Mouse (Mus musculus) stomach, postnatal 0 days (tissue): Measurements from ENCODE around the gene 4931428F04Rik. TPM values are rescaled to one million over a fixed set of nuclear protein-coding genes. Genes with fewer than 3 reads are reported as not detected.
"Not testable (repeated sequence)": the region's sequence is repeated elsewhere in the genome, so short reads cannot be mapped to it uniquely, and the experiment has no call there.

Experiments
- ATAC-seq: fragments of 200-750 bp; cut with Nextera tagmentation; 2 replicates; pipeline ENCODE4 v1.8.0; 2017; ENCODE audit not compliant: low FRiP score, low TSS enrichment
- DNase-seq: peaks from one replicate; pipeline ENCODE4 v3.0.0-alpha.2; 2016; ENCODE audit warnings: low spot score
- H3K27ac ChIP-seq: fragments of 300-500 bp; sonication (generic); replicated peaks from 2 replicates; pipeline ENCODE4 v1.5.1; 2014; ENCODE audit warnings: mild to moderate bottlenecking, control low read depth
- H3K27me3 ChIP-seq: fragments of 300-500 bp; sonication (generic); 2 replicates; pipeline ENCODE4 v1.6.1; 2014; ENCODE audit warnings: low read length; ENCODE audit not compliant: control insufficient read depth, insufficient read depth
- H3K36me3 ChIP-seq: fragments of 300-500 bp; sonication (generic); 2 replicates; pipeline ENCODE4 v1.6.1; 2014; ENCODE audit warnings: low read length, mixed read lengths; ENCODE audit not compliant: control insufficient read depth, insufficient read depth
- H3K4me1 ChIP-seq: fragments of 300-500 bp; sonication (generic); replicated peaks from 2 replicates; pipeline ENCODE4 v1.6.1; 2014; ENCODE audit warnings: antibody characterized with exemption; ENCODE audit not compliant: control insufficient read depth, insufficient read depth
- H3K4me2 ChIP-seq: fragments of 300-500 bp; sonication (generic); replicated peaks from 2 replicates; pipeline ENCODE4 v1.6.1; 2014; ENCODE audit warnings: low read depth, mild to moderate bottlenecking, control low read depth, moderate library complexity
- H3K4me3 ChIP-seq: fragments of 300-500 bp; sonication (generic); 2 replicates; pipeline ENCODE4 v1.5.1; 2014; ENCODE audit warnings: low read depth, low read length, control low read depth
- H3K9ac ChIP-seq: fragments of 300-500 bp; sonication (generic); 2 replicates; pipeline ENCODE4 v1.6.1; 2014; ENCODE audit warnings: mild to moderate bottlenecking, low read length, control low read depth, mixed read lengths
- H3K9me3 ChIP-seq: fragments of 300-500 bp; sonication (generic); 2 replicates; pipeline ENCODE4 v1.6.1; 2016; ENCODE audit warnings: low read length; ENCODE audit not compliant: control insufficient read depth
- CTCF ChIP-seq: IDR thresholded peaks from 2 replicates; pipeline ENCODE4 v1.5.1; 2016; ENCODE audit warnings: antibody characterized with exemption, low read depth, mild to moderate bottlenecking, moderate library complexity
- EP300 ChIP-seq: optimal IDR thresholded peaks from 2 replicates; pipeline ENCODE3; 2016; ENCODE audit warnings: antibody characterized with exemption
- WGBS: fragments of 180-500 bp; shearing (Covaris S2); extraction: QIAGEN DNeasy Blood & Tissue Kit; methylation state at CpG from one replicate; pipeline ENCODE4 v1.1.7; 2014; 5-methylcytosine and 5-hydroxymethylcytosine counted together
- polyA plus RNA-seq: library from polyadenylated mRNA; unstranded; fragments of >200 nt; fragmentation: Nextera tagmentation; extraction: Ambion mirVana; gene quantifications from 2 replicates; pipeline ENCODE4 v1.2.1, GENCODE M21; 2015

The 4931428F04Rik gene
- polyA plus RNA-seq, 1 experiment from 2014 or later, result 1.9 TPM

GRCm38 (mm10) chr8:105293405-105293804 lies 3.7 kb upstream of the 4931428F04Rik start:
- Histone ChIP-seq H3K27ac (no peak overlapping the region), H3K9ac (no peak overlapping the region), H3K27me3 (no peaks in the 10 kb centered on the region), H3K4me1 (peaks cover 8% of the 10 kb centered on the region), H3K9me3 (no peaks in the 10 kb centered on the region), H3K4me3 (no peak overlapping the region), H3K4me2 (no peak overlapping the region), H3K36me3 (no peaks in the 10 kb centered on the region)
- DNase-seq (no peak), ATAC-seq (no peak)
- WGBS, result 69% methylated on average over 19 of the region's 19 CpGs
- TF ChIP-seq EP300 (no peak), CTCF (no peak)

DNA sequence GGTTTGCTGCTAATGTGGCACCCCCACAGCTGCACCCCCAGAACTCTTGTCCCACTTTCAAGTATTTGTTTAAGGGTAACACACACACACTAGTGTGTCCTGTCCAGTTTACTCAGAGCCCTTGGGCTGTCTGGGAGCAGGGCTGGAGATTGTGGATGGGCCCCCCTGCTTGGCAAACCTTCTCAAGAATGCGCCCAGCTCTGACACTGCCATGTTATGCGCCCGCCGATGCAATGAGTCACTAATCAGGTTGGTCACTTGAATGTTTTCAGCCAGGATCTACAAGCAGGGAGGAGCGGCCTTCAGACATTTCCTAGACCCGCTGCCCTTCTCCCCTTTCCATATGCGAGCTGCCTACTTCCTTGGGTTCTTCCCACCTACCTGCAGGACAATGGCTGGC lies 2.8 kb upstream of the 4931428F04Rik start:
- WGBS, result 70% methylated on average over 7 of the region's 7 CpGs
- DNase-seq, result no peak
- TF ChIP-seq EP300 (no peak), CTCF (no peak)
- Histone ChIP-seq H3K4me2 (no peak overlapping the region), H3K9ac (no peak overlapping the region), H3K4me3 (no peak overlapping the region), H3K9me3 (no peaks in the 10 kb centered on the region), H3K36me3 (no peaks in the 10 kb centered on the region), H3K27me3 (no peaks in the 10 kb centered on the region), H3K27ac (no peak overlapping the region), H3K4me1 (peaks cover 8% of the 10 kb centered on the region)
- no peak for ATAC-seq

DNA sequence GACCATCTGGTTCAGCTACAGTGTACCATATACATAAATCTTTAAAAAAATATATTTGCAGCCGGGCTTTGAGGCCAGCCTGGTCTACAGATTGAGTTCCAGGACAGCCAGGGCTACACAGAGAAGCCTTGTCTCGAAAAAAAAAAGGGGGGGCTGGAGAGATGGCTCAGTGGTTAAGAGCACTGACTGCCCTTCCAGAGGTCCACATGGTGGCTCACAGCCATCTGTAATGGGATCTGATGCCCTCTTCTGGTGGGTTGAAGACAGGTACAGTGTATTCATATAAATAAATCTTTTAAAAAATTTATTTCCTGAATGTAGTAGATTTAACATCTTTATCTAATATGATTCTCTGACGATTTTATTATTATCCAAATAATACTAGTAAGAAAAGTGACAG lies 2.1 kb upstream of the 4931428F04Rik start:
- TF ChIP-seq CTCF, result peak; percentile 38
- H3K36me3 ChIP-seq, H3K4me3 ChIP-seq, H3K9ac ChIP-seq, H3K27me3 ChIP-seq, H3K27ac ChIP-seq, DNase-seq, ATAC-seq, H3K4me1 ChIP-seq, H3K9me3 ChIP-seq, H3K4me2 ChIP-seq: not testable (repeated sequence)
- whole genome bisulfite sequencing, result 57% methylated on average over 3 of the region's 3 CpGs

DNA sequence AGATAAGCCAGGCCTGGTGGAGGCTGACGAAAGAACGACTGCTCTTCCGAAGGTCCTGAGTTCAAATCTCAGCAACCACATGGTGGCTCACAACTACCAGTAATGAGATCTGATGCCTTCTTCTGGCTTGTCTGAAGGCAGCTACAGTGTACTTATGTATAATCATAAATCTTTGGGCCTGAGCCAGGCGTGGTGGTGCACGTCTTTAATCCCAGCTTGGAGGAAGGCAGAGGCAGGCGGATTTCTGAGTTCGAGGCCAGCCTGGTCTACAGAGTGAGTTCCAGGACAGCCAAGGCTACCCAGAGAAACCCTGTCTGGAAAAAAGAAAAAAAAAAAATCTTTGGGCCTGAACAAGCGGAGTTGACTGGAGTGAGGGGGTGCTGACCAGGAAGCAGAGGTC lies 1.7 kb upstream of the 4931428F04Rik start:
- not testable (repeated sequence) for H3K9me3 ChIP-seq, H3K27me3 ChIP-seq, H3K4me1 ChIP-seq, H3K9ac ChIP-seq, H3K4me2 ChIP-seq, H3K27ac ChIP-seq, DNase-seq, H3K4me3 ChIP-seq, H3K36me3 ChIP-seq, ATAC-seq
- WGBS, result 77% methylated on average over 8 of the region's 8 CpGs

GRCm38 (mm10) chr8:105290554-105291314 lies 1.1 kb upstream of the 4931428F04Rik start:
- Histone ChIP-seq H3K9me3 (no peaks in the 10 kb centered on the region), H3K27me3 (no peaks in the 10 kb centered on the region), H3K4me3 (no peak overlapping the region), H3K4me2 (no peak overlapping the region), H3K9ac (no peak overlapping the region), H3K27ac (no peak overlapping the region), H3K4me1 (peaks cover 8% of the 10 kb centered on the region), H3K36me3 (no peaks in the 10 kb centered on the region)
- ATAC-seq (no peak), DNase-seq (peak; percentile 93)
- TF ChIP-seq CTCF, result peak; percentile 98
- no peak for TF ChIP-seq EP300
- 11% methylated on average over 31 of the region's 31 CpGs for WGBS

DNA sequence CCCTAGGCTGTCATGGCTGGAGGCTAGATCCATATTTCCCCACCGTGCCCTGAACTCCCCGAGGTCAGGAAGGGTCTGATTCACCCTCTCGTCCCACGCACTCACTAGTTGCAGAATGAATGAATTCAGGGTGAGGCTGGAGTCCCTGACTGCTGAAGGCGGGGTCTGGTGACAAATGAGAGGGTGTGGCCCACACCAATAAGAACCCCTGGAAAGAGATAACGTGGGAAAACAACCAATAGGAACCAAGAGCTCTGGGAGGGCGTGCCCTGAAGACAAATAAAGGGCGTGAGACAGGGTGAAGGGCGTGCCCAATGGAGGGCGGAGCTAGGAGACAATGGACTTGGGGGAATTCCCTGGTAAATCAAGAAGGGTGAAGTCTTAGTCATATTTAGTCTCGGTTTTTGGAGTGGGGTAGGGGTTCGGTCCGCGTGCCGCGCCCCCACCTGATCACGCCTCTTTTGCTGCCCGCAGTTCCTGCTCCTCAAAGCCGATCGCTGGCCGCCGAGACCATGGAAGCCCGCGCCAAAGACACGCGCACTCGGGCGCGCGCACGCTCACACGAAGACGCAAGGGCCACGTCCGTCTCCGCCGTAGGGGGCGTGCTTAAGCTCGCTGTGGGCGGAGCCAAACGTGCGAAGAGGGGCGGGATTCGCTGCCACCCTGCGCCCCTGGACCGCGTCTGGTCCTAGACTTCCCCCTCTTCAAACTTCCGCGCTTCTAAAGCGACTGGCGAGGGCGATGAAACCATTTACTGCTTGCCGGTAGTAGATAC lies 519 bp downstream of the 4931428F04Rik start:
- Histone ChIP-seq H3K36me3 (no peaks in the 10 kb centered on the region), H3K27ac (peak overlapping the region; percentile 84), H3K9ac (peak overlapping the region; percentile 47), H3K27me3 (no peaks in the 10 kb centered on the region), H3K4me1 (peaks cover 8% of the 10 kb centered on the region), H3K4me3 (peak overlapping the region; percentile 48), H3K4me2 (peak overlapping the region; percentile 84), H3K9me3 (no peaks in the 10 kb centered on the region)
- peak; percentile 94 for DNase-seq
- TF ChIP-seq CTCF (peak; percentile 57), EP300 (no peak)
- WGBS, result under 1% methylated on average over 53 of the region's 53 CpGs
- ATAC-seq, result peak; percentile 94
